Mouse (Mus musculus): ENCODE measurements around the gene A430033K04Rik. TPM values are rescaled to one million over a fixed set of nuclear protein-coding genes. Genes with fewer than 3 reads are reported as not detected.

The A430033K04Rik gene
- polyA plus RNA-seq (2014; fragmentation: Nextera tagmentation; extraction: Ambion mirVana), result 8.0 and 8.6 TPM in 2 replicates

DNA sequence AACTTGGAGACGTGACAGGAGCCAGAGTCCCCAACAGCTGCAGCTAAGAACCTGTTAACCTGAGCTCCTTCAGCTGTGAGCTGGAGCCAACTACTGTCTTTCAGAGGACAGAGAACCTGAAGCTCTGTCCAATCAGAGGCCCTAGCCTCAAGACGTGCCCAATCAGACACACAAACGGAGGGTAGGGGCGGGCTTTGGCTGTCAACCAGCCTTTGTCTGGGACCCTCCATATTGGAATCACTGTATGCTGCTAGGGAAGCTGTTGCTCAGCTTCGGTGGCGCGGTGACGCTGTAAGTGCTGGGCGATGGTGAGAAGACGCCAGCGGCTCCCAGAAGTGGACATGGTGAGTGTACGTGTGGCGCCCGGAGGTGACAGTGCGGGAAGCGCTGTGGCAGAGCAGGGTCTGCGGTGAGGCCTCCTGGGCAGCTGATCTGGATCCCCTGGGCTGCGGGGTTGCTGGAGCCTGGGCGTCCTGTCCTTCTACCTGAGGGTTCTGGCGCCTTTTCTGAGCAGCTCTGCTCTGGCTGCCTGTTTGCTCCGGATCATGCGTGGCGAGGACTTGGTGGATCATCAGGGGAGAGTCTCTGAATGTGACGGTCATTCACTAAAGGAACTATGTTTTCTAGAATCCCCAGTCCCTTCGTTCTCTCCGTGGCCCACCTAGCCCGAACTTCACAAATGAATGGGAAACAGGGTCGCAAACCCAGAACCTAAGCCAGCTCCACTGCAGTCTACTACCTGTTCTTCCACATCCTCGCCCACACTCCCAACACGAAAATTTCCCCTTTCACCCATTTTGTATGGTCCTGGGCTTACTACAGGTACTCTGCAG lies at the start of gene A430033K04Rik:
A430033K04Rik (plus strand) TSS at position 215 of the 833 bp plus-strand sequence.
- peaks cover 15% of the 10 kb centered on the region for H3K4me1 ChIP-seq (replicated peaks; ENCODE audit: control insufficient read depth, insufficient read depth, low read length)
- H3K9ac ChIP-seq (ENCODE audit: low read depth, low read length), result peak within 1 kb of the TSS; percentile 81
- peak; percentile 94 for ATAC-seq (replicated peaks; ENCODE audit: low FRiP score)
- H3K36me3 ChIP-seq (ENCODE audit: control insufficient read depth, insufficient read depth, low read length), result no peaks in the 10 kb centered on the region; the same call in 1 of the 2 replicates
- no peaks in the 10 kb centered on the region for H3K9me3 ChIP-seq (ENCODE audit: control insufficient read depth, low read length)
- H3K4me3 ChIP-seq (ENCODE audit: low read depth, low read length), result peak within 1 kb of the TSS; percentile 86
- WGBS, result under 1% methylated on average over 30 of the region's 30 CpGs
- H3K27ac ChIP-seq (ENCODE audit: low read depth, low read length), result peak within 1 kb of the TSS; percentile 61
- peak within 1 kb of the TSS; percentile 76 for H3K4me2 ChIP-seq
- H3K27me3 ChIP-seq (replicated peaks; ENCODE audit: control insufficient read depth, insufficient read depth, low read length), result no peaks in the 10 kb centered on the region
- DNase-seq (ENCODE audit: low spot score), result peak; percentile 86

DNA sequence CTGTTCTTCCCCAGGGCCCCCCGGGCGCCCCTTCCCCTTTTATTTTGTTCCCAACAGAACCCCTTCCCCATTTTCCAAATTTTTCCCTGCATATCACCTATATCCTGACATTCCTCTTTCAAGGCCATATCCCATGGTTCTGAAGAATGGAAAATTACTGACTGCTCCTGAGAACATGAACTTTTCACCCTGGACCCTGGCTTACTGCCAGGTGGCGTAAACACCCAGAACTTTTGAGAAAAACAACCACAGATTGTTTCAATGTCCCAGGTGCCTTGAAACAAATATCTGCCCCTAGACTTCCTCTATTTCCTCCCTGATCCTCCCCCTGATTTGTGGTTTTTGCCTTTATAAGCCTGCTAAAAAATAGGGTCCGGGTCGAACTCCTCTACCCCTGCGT lies 35.3 kb upstream of the A430033K04Rik start:
- no peak overlapping the region for H3K4me3 ChIP-seq (ENCODE audit: low read depth, low read length)
- H3K27ac ChIP-seq (ENCODE audit: low read depth, low read length), result no peak overlapping the region
- H3K27me3 ChIP-seq (replicated peaks; ENCODE audit: control insufficient read depth, insufficient read depth, low read length), result no peaks in the 10 kb centered on the region
- DNase-seq (ENCODE audit: low spot score) (no peak), ATAC-seq (replicated peaks; ENCODE audit: low FRiP score) (no peak)
- no peaks in the 10 kb centered on the region for H3K36me3 ChIP-seq (ENCODE audit: control insufficient read depth, insufficient read depth, low read length)
- no peaks in the 10 kb centered on the region for H3K4me1 ChIP-seq (replicated peaks; ENCODE audit: control insufficient read depth, insufficient read depth, low read length)
- no peak overlapping the region for H3K9ac ChIP-seq (ENCODE audit: low read depth, low read length)
- peaks cover 9% of the 10 kb centered on the region; the same call in 1 of the 2 replicates for H3K9me3 ChIP-seq (ENCODE audit: control insufficient read depth, low read length)
- no peak overlapping the region for H3K4me2 ChIP-seq
- 93% methylated on average over 6 of the region's 6 CpGs for WGBS

DNA sequence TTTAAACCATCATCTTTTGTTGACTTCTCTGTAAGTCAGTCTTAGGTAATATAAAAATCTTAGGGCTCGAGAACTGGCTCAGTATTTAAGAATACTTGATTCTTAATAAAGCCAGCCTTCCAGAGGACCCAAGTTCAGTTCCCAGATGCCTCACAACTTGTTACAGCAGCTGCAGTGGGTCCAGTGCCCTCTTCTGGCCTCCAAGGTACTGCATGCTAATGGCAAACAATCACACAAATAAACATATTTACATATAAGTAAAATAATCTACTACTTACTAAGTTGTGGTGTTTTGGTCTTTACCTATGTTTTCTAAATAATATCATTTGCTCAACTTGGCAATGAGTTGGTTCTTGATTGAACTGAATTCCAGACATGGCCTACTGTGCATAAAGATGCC lies 4.3 kb upstream of the A430033K04Rik start:
- no peak for DNase-seq (ENCODE audit: low spot score)
- peak overlapping the region; percentile 91 for H3K4me3 ChIP-seq (ENCODE audit: low read depth, low read length)
- H3K4me2 ChIP-seq, result peak overlapping the region; percentile 63
- 0 out of 2 replicates have a peak, but pooled peaks cover 2% of the 10 kb centered on the region for H3K4me1 ChIP-seq (replicated peaks; ENCODE audit: control insufficient read depth, insufficient read depth, low read length)
- H3K36me3 ChIP-seq (ENCODE audit: control insufficient read depth, insufficient read depth, low read length), result peaks cover 40% of the 10 kb centered on the region
- WGBS, result 83% methylated on average over 1 of the region's 1 CpGs
- H3K27me3 ChIP-seq (replicated peaks; ENCODE audit: control insufficient read depth, insufficient read depth, low read length), result no peaks in the 10 kb centered on the region
- H3K27ac ChIP-seq (ENCODE audit: low read depth, low read length), result no peak overlapping the region
- peaks cover 8% of the 10 kb centered on the region for H3K9me3 ChIP-seq (ENCODE audit: control insufficient read depth, low read length)
- H3K9ac ChIP-seq (ENCODE audit: low read depth, low read length), result no peak overlapping the region
- ATAC-seq (replicated peaks; ENCODE audit: low FRiP score), result no peak

DNA sequence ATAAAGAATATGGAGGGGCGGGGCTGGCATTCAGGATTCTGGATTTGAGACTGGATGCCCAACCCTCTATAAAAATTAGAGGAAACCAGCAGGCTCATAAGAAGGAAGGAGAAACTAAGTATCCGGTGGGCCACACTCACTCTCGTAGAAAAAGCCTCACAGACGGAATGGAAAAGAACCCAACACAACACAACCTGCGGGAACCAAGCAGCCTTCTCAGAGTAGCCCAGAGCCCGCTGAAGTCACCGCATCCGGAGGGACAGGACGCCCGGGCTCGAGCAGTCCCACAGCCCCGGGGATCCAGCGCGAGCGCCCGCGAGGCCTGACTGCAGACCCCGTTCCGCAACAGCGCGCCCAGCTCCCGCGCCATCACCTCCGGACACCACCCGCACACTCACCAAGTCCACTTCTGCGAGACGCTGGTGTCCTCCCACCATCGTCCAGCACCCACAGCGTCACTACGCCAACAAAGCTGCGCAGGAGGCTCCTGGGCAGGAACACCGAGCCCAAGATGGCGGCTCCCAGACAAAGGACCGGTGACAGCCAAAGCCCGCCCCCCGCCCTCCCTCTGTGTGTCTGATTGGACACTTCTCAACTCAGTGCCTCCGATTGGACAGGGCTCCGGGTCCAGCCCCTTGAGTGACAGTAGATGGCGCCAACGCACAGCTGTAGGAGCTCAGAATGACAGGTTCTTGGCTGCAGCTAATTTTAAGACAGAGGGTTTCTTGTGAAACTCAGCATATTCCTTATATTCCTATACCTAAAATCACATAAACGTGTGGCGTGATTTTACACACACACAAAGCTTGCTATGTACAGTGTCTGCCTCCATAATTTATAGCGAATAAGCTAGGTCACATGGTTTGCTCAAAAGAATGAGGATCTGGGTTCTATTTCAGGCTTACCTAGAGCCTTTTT lies 3.2 kb upstream of the A430033K04Rik start, which contains the start of gene Zfp68:
Zfp68 (minus strand) TSS at position 551 of the 918 bp plus-strand sequence.
- peaks cover 11% of the 10 kb centered on the region for H3K4me1 ChIP-seq (replicated peaks; ENCODE audit: control insufficient read depth, insufficient read depth, low read length)
- H3K36me3 ChIP-seq (ENCODE audit: control insufficient read depth, insufficient read depth, low read length), result peaks cover 30% of the 10 kb centered on the region
- H3K9ac ChIP-seq (ENCODE audit: low read depth, low read length), result peak within 1 kb of the TSS; percentile 94
- peak; percentile 88 for DNase-seq (ENCODE audit: low spot score)
- WGBS, result under 1% methylated on average over 43 of the region's 43 CpGs
- peak within 1 kb of the TSS; percentile 92 for H3K27ac ChIP-seq (ENCODE audit: low read depth, low read length)
- H3K27me3 ChIP-seq (replicated peaks; ENCODE audit: control insufficient read depth, insufficient read depth, low read length), result no peaks in the 10 kb centered on the region
- H3K4me3 ChIP-seq (ENCODE audit: low read depth, low read length), result peak within 1 kb of the TSS; percentile 91
- H3K4me2 ChIP-seq, result peak within 1 kb of the TSS; percentile 63
- H3K9me3 ChIP-seq (ENCODE audit: control insufficient read depth, low read length), result peaks cover 8% of the 10 kb centered on the region; the same call in 1 of the 2 replicates
- ATAC-seq (replicated peaks; ENCODE audit: low FRiP score), result peak; percentile 93

DNA sequence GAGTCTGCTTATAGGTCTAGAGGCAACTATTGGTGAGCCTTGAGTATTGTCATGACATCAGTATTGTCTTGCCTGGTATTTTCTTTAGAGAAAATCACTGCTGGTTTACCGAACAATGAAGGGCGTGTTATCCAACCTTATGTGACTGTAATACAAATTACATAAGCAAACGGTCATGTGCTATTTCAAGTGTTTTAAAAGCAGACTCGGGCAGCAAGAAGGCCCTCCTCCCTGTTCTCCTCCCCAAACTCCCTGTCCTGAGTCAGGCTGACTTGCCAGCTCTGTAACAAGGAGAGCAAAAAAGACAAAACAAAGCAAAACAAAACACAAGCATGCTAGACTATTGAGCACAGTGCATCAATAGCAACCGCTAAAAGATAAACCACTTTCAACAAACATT lies 1.8 kb upstream of the A430033K04Rik start:
- Histone ChIP-seq H3K9me3 (ENCODE audit: control insufficient read depth, low read length) (peaks cover 8% of the 10 kb centered on the region; the same call in 1 of the 2 replicates), H3K4me3 (ENCODE audit: low read depth, low read length) (no peak overlapping the region), H3K9ac (ENCODE audit: low read depth, low read length) (no peak overlapping the region), H3K27ac (ENCODE audit: low read depth, low read length) (no peak overlapping the region), H3K4me2 (no peak overlapping the region), H3K36me3 (ENCODE audit: control insufficient read depth, insufficient read depth, low read length) (peaks cover 17% of the 10 kb centered on the region), H3K4me1 (replicated peaks; ENCODE audit: control insufficient read depth, insufficient read depth, low read length) (peaks cover 15% of the 10 kb centered on the region), H3K27me3 (replicated peaks; ENCODE audit: control insufficient read depth, insufficient read depth, low read length) (no peaks in the 10 kb centered on the region)
- no peak for DNase-seq (ENCODE audit: low spot score)
- 89% methylated on average over 5 of the region's 5 CpGs for WGBS
- no peak for ATAC-seq (replicated peaks; ENCODE audit: low FRiP score)

DNA sequence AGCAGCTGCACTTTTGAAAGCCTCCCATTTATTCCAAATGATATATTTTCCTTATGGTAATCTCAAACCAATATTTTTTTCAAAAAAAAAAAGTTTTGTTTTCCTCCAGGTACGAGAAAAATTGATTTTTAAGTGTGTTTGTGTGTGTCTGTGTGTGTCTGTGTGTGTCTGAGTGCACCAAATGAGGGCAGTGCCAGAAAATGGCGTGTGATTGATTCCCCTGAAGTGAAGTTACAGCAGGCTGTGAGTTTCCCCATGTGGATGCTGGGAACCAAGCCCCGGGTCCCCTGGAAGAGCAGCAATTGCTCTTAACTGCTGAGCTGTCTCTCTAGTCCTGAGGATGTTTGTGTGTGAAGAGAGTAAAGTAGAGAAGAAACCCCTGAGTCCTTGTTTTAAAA lies 818 bp downstream of the A430033K04Rik start:
- H3K9ac ChIP-seq (ENCODE audit: low read depth, low read length), result peak overlapping the region; percentile 81
- 16% methylated on average over 3 of the region's 3 CpGs for WGBS
- H3K36me3 ChIP-seq (ENCODE audit: control insufficient read depth, insufficient read depth, low read length), result no peaks in the 10 kb centered on the region
- no peaks in the 10 kb centered on the region for H3K9me3 ChIP-seq (ENCODE audit: control insufficient read depth, low read length)
- no peaks in the 10 kb centered on the region for H3K27me3 ChIP-seq (replicated peaks; ENCODE audit: control insufficient read depth, insufficient read depth, low read length)
- peak overlapping the region; percentile 86 for H3K4me3 ChIP-seq (ENCODE audit: low read depth, low read length)
- no peak for DNase-seq (ENCODE audit: low spot score)
- no peak for ATAC-seq (replicated peaks; ENCODE audit: low FRiP score)
- peak overlapping the region; percentile 76 for H3K4me2 ChIP-seq
- H3K27ac ChIP-seq (ENCODE audit: low read depth, low read length), result no peak overlapping the region; the same call in 1 of the 2 replicates
- peaks cover 15% of the 10 kb centered on the region for H3K4me1 ChIP-seq (replicated peaks; ENCODE audit: control insufficient read depth, insufficient read depth, low read length)

DNA sequence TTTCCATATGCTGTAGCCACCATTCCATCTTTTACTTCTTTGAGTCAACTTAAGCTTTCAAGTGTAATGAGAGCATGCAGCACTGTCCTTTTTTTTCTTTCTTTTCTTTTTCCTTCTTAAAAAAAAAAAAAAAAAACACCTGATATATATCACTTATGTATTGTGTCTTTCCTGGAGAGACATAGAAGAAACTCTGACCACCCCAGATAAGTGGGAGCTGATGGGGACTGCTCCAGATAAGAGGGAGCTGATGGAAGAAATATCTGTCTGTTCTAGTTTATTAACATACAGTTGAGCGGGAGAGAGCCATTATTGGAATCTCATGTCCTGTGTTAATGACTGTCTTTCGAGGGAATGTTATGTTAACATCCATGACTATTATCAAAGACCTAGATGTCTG lies 13.8 kb downstream of the A430033K04Rik start:
- Histone ChIP-seq H3K4me3 (ENCODE audit: low read depth, low read length) (no peak overlapping the region), H3K4me1 (replicated peaks; ENCODE audit: control insufficient read depth, insufficient read depth, low read length) (no peaks in the 10 kb centered on the region), H3K9ac (ENCODE audit: low read depth, low read length) (no peak overlapping the region), H3K27me3 (replicated peaks; ENCODE audit: control insufficient read depth, insufficient read depth, low read length) (no peaks in the 10 kb centered on the region), H3K9me3 (ENCODE audit: control insufficient read depth, low read length) (no peaks in the 10 kb centered on the region), H3K36me3 (ENCODE audit: control insufficient read depth, insufficient read depth, low read length) (peaks cover 11% of the 10 kb centered on the region), H3K27ac (ENCODE audit: low read depth, low read length) (no peak overlapping the region), H3K4me2 (no peak overlapping the region)
- DNase-seq (ENCODE audit: low spot score), result no peak
- no peak for ATAC-seq (replicated peaks; ENCODE audit: low FRiP score)
- 79% methylated on average over 2 of the region's 2 CpGs for WGBS

DNA sequence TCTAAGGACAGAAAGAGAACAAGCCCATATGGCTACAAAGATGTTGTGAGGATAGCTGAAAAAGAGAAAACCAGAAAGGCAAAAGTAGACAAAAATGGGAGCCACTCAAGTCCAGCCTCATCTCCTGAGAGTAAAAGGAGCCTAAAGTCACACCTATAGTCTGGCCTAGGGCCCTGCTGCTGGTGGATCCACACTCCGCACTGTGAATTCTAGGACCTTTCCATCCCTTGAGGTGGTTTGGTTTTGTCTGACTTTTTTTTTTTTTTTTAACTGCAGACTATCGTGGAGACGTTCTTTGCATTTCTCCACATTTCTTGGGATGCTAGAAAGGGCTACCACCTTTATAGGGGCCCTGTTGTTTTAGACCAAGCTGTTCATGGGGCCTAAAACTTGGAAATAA lies 18.4 kb downstream of the A430033K04Rik start:
- Histone ChIP-seq H3K36me3 (ENCODE audit: control insufficient read depth, insufficient read depth, low read length) (peaks cover 5% of the 10 kb centered on the region), H3K27ac (ENCODE audit: low read depth, low read length) (no peak overlapping the region), H3K9ac (ENCODE audit: low read depth, low read length) (no peak overlapping the region), H3K4me1 (replicated peaks; ENCODE audit: control insufficient read depth, insufficient read depth, low read length) (no peaks in the 10 kb centered on the region), H3K9me3 (ENCODE audit: control insufficient read depth, low read length) (no peaks in the 10 kb centered on the region), H3K4me2 (no peak overlapping the region), H3K4me3 (ENCODE audit: low read depth, low read length) (no peak overlapping the region), H3K27me3 (replicated peaks; ENCODE audit: control insufficient read depth, insufficient read depth, low read length) (no peaks in the 10 kb centered on the region)
- DNase-seq (ENCODE audit: low spot score) (no peak), ATAC-seq (replicated peaks; ENCODE audit: low FRiP score) (no peak)
- 87% methylated on average over 3 of the region's 3 CpGs for WGBS

All from liver, embryonic 11.5 days (tissue).